Mouse (Mus musculus) heart, embryonic 16.5 days (tissue): Measurements from ENCODE around the gene Agmat. TPM values are rescaled to one million over a fixed set of nuclear protein-coding genes. Genes with fewer than 3 reads are reported as not detected.

Experiments
- ATAC-seq: fragments of 200-750 bp; cut with Nextera tagmentation; replicated peaks from 2 replicates; pipeline ENCODE4 v1.8.0; 2017; ENCODE audit warnings: moderate number of reproducible peaks; ENCODE audit not compliant: insufficient read depth, low FRiP score; ENCODE audit errors: extremely low read depth
- H3K27ac ChIP-seq: fragments of 300-500 bp; sonication (generic); 2 replicates; pipeline ENCODE4 v1.5.1; 2014; ENCODE audit warnings: mild to moderate bottlenecking, low read length, control low read depth, moderate library complexity
- H3K27me3 ChIP-seq: fragments of 300-500 bp; sonication (generic); 2 replicates; pipeline ENCODE4 v1.6.1; 2014; ENCODE audit warnings: low read length, mixed read lengths; ENCODE audit not compliant: control insufficient read depth, insufficient read depth
- H3K36me3 ChIP-seq: fragments of 300-500 bp; sonication (generic); 2 replicates; pipeline ENCODE4 v1.6.1; 2014; ENCODE audit not compliant: control insufficient read depth, insufficient read depth
- H3K4me1 ChIP-seq: fragments of 300-500 bp; sonication (generic); 2 replicates; pipeline ENCODE4 v1.6.1; 2014; ENCODE audit warnings: low read length, mixed read lengths; ENCODE audit not compliant: control insufficient read depth, insufficient read depth
- H3K4me2 ChIP-seq: fragments of 300-500 bp; sonication (generic); 2 replicates; pipeline ENCODE4 v1.6.1; 2014; ENCODE audit warnings: low read depth, mild to moderate bottlenecking, control low read depth, low read length
- H3K4me3 ChIP-seq: fragments of 300-500 bp; sonication (generic); 2 replicates; pipeline ENCODE4 v1.5.1; 2014; ENCODE audit warnings: mild to moderate bottlenecking, control low read depth, low read length
- H3K9ac ChIP-seq: fragments of 300-500 bp; sonication (generic); 2 replicates; pipeline ENCODE4 v1.6.1; 2014; ENCODE audit warnings: low read length, control low read depth
- H3K9me3 ChIP-seq: fragments of 300-500 bp; sonication (generic); replicated peaks from 2 replicates; pipeline ENCODE4 v1.6.1; 2016; ENCODE audit warnings: low read length; ENCODE audit not compliant: control insufficient read depth
- WGBS: fragments of 180-500 bp; shearing (Covaris S2); extraction: QIAGEN DNeasy Blood & Tissue Kit; methylation state at CpG from one replicate; pipeline ENCODE4 v1.1.7; 2014; 5-methylcytosine and 5-hydroxymethylcytosine counted together
- polyA plus RNA-seq: library from polyadenylated mRNA; unstranded; fragments of >200 nt; fragmentation: Nextera tagmentation; extraction: Ambion mirVana; gene quantifications from 2 replicates; pipeline ENCODE4 v1.2.1, GENCODE M21; 2015

Agmat gene
- polyA plus RNA-seq, 1 experiment from 2014 or later = 0.71 TPM

DNA sequence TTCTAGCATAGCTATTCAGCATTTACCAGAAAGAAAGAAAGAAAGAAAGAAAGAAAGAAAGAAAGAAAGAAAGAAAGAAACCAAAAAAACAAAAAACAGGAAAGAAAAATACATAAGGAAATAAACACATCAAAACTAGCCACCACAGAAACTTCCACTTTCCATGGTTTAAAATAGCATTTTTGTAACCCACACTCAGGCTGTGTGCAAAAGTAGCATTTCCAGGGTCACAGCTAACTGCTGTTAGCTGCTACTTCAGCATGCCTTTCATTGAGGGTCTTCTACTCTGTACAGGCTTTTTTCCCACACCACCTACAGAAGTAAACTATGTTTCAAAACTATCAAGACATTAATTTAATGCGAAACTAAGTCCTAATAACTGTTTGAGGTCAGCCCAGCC, 27.2 kb upstream of the Agmat start:
- H3K9me3 ChIP-seq = no peaks in the 10 kb centered on the region; the same call in 1 of the 2 replicates
- WGBS = 94% methylated on average over 1 of the region's 1 CpGs
- no peak overlapping the region for H3K9ac ChIP-seq
- H3K4me2 ChIP-seq = no peak overlapping the region
- H3K27ac ChIP-seq = no peak overlapping the region
- H3K27me3 ChIP-seq = no peaks in the 10 kb centered on the region
- H3K4me1 ChIP-seq = peaks cover 40% of the 10 kb centered on the region
- peaks cover 7% of the 10 kb centered on the region; the same call in 1 of the 2 replicates for H3K36me3 ChIP-seq
- ATAC-seq = no peak
- H3K4me3 ChIP-seq = no peak overlapping the region

DNA sequence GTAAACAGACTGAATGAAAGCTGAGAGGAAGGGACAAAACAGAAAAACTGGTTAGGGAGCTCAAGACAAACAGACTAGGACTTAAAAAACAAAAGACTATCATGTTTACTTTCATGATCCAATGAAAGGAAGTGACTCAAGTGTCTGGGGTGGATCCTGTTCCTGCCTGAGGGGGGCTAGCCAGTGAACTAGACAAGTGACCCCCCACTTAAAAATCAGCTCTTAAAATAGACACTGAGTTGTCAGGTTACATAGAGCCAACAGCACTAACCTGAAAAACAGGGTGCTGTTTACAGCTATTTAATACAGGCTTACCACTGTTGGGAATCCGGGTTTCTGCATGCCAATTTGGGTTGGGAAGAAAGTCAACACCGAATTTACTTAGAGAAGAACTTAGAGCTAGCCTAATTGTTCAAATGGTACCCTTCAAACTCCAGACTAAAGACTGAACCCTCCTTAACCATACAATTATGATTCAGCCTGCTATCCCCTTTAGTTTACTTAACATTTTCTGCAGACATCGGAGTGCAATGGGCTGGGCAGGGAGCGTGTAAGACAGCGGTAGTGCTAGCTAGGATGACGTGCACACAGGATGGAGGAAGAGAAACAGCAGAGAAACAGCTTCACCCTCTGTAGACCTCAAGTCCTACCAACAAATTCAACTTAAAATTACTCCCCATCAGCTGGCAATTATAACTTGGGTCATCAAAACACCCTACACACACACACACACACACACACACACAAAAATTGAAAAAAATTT, 25.5 kb upstream of the Agmat start:
- Histone ChIP-seq H3K9me3 (no peaks in the 10 kb centered on the region; the same call in 1 of the 2 replicates), H3K27me3 (no peaks in the 10 kb centered on the region), H3K4me3 (peak overlapping the region; percentile 99; the same call in 1 of the 2 replicates), H3K4me2 (peak overlapping the region; percentile 92), H3K27ac (peak overlapping the region; percentile 97), H3K4me1 (peaks cover 29% of the 10 kb centered on the region), H3K36me3 (peaks cover 7% of the 10 kb centered on the region; the same call in 1 of the 2 replicates), H3K9ac (no peak overlapping the region)
- WGBS = 57% methylated on average over 6 of the region's 6 CpGs
- no peak for ATAC-seq

DNA sequence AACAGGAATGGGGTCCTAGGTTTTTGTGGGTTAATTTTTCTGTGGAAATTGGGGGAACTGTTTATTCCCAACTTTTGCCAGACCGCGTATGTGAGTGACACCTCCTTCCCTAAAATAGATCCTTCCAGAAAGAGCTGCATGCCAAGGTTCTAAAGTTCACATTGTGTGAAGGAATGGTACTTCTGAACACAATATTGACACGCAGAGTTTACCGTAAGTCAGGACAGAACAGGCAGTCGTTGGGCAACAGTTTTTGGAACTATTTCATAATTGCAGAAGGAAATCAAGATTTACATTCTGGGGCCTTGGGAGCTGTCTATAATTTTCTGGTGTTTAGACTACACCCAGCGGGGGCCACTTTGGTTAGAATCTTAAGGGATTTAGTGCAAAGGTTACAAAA, 24.5 kb upstream of the Agmat start:
- WGBS = 35% methylated on average over 6 of the region's 6 CpGs
- peaks cover 26% of the 10 kb centered on the region for H3K4me1 ChIP-seq
- peak overlapping the region; percentile 92 for H3K4me2 ChIP-seq
- H3K27me3 ChIP-seq = no peaks in the 10 kb centered on the region
- no peaks in the 10 kb centered on the region; the same call in 1 of the 2 replicates for H3K9me3 ChIP-seq
- peaks cover 7% of the 10 kb centered on the region; the same call in 1 of the 2 replicates for H3K36me3 ChIP-seq
- peak overlapping the region; percentile 99 for H3K9ac ChIP-seq
- H3K4me3 ChIP-seq = peak overlapping the region; percentile 99
- no peak for ATAC-seq
- peak overlapping the region; percentile 97 for H3K27ac ChIP-seq

DNA sequence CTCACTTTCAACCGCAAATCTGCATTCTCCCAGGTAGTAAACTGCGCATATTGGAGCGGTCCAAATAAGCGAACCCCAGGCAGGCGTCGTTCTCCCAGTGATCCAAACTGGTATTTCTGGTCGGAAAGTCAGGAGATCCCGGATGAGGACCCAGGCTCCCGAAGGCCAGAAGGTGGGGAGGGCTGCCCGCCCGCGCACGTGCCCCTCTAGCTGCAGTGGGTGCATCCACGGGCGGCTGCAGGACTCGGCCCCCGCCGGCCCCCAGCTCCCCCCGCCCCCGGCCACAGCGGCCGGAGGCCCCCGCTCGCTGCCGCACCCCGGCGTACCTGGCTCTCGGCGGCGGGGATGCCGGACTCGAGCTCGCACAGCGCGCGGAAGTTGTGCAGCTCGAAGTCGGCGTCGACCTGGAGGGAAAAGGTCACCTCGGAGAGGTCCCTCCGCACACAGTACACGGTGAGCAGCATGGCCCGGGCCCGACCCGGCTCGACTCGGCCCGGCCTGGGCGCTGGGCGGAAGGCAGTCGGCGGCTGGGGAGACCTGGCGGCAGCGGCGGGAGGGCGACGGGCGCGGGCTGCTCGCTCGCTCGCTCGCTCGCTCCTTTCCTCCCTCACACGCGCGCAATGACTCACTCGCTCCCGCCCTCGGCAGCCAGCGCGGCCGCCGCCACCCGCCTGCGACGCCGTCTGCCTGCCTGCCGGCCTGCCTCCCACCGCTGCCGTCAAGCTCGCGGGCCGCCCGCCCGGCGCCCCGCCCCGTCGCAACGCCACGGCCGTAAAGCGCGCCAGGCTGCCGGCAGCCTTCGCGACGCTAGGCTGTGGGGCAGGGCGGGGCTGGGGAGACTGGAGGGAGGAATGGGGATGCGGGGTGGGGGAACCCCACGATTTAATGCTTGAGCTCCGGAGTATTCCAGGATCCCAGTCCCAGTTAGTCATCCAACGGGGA, 23.5 kb upstream of the Agmat start, which contains the start of gene Ddi2:
TSS of gene Ddi2 (minus strand) at position 689 of the 942 bp plus-strand sequence.
- under 1% methylated on average over 105 of the region's 105 CpGs for WGBS
- H3K4me2 ChIP-seq = peak within 1 kb of the TSS; percentile 92

GRCm38 (mm10) chr4:141723673-141724068, 22.8 kb upstream of the Agmat start:
- no peak for ATAC-seq
- H3K27me3 ChIP-seq = no peaks in the 10 kb centered on the region
- WGBS = 10% methylated on average over 13 of the region's 13 CpGs

More for the DNA sequence above, 23.5 kb upstream of the Agmat start, which contains the start of gene Ddi2:
- peak within 1 kb of the TSS; percentile 99 for H3K4me3 ChIP-seq
- no peaks in the 10 kb centered on the region for H3K27me3 ChIP-seq
- peak within 1 kb of the TSS; percentile 97 for H3K27ac ChIP-seq
- H3K9me3 ChIP-seq = no peaks in the 10 kb centered on the region; the same call in 1 of the 2 replicates
- H3K9ac ChIP-seq = peak within 1 kb of the TSS; percentile 99
- H3K4me1 ChIP-seq = peaks cover 26% of the 10 kb centered on the region
- peak; percentile 88 for ATAC-seq
- H3K36me3 ChIP-seq = peaks cover 5% of the 10 kb centered on the region; the same call in 1 of the 2 replicates

GRCm38 (mm10) chr4:141724594-141724993, 21.9 kb upstream of the Agmat start:
- WGBS = 62% methylated on average over 11 of the region's 11 CpGs
- H3K4me2 ChIP-seq = no peak overlapping the region
- no peak overlapping the region for H3K9ac ChIP-seq

More at GRCm38 (mm10) chr4:141723673-141724068, 22.8 kb upstream of the Agmat start:
- H3K4me2 ChIP-seq = peak overlapping the region; percentile 92
- H3K4me1 ChIP-seq = peaks cover 26% of the 10 kb centered on the region
- H3K36me3 ChIP-seq = peaks cover 5% of the 10 kb centered on the region; the same call in 1 of the 2 replicates
- peak overlapping the region; percentile 99 for H3K4me3 ChIP-seq
- H3K9ac ChIP-seq = peak overlapping the region; percentile 99
- H3K27ac ChIP-seq = peak overlapping the region; percentile 97
- H3K9me3 ChIP-seq = no peaks in the 10 kb centered on the region; the same call in 1 of the 2 replicates

DNA sequence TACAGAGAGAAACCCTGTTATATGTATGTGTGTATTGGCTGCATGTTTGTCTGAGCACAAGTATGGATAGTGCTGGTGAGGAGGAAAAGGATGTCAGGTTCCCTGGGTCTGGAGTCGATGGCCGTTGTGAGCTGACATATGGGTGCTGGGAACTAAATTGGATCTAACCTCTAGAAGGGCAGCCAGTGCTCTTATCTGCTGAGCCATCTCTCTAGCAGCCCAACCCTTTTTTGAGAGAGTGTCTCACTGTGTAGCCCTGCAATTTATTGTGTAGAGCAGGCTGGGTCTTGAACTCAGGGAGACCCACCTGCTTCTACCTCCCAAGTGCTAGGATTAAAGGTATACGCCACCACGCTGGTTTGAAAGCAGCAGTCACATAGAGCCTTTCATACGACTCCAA, 21.2 kb upstream of the Agmat start:
- no peaks in the 10 kb centered on the region for H3K9me3 ChIP-seq
- H3K4me1 ChIP-seq = peaks cover 23% of the 10 kb centered on the region
- no peak overlapping the region for H3K27ac ChIP-seq
- H3K4me3 ChIP-seq = no peak overlapping the region
- peaks cover 2% of the 10 kb centered on the region; the same call in 1 of the 2 replicates for H3K36me3 ChIP-seq
- ATAC-seq = no peak
- 75% methylated on average over 5 of the region's 5 CpGs for WGBS
- no peaks in the 10 kb centered on the region for H3K27me3 ChIP-seq
- H3K9ac ChIP-seq = no peak overlapping the region
- no peak overlapping the region for H3K4me2 ChIP-seq

More at GRCm38 (mm10) chr4:141724594-141724993, 21.9 kb upstream of the Agmat start:
- peaks cover 26% of the 10 kb centered on the region for H3K4me1 ChIP-seq
- ATAC-seq = no peak
- no peaks in the 10 kb centered on the region; the same call in 1 of the 2 replicates for H3K9me3 ChIP-seq
- peaks cover 5% of the 10 kb centered on the region; the same call in 1 of the 2 replicates for H3K36me3 ChIP-seq
- no peak overlapping the region for H3K27ac ChIP-seq
- no peak overlapping the region for H3K4me3 ChIP-seq
- no peaks in the 10 kb centered on the region for H3K27me3 ChIP-seq

DNA sequence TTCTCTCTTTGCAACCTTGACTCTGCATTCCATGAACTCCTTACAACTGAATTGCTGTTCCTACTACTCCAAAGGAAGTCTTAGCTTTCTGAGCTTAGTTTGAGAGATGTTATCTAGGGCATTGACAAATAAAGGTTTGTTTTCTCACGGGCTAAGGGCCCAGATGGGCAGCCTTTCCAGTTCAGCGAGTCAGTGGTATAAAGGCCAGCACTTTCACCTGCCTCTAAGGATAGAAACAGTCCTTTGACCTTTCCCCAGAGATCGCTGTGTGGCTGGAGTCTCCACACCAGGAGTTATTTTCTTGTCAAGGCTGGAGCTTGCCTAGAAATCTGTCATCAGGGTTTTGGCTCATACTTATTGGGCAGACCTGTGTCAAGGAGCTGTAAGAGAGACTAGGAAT, 20.7 kb upstream of the Agmat start:
- Histone ChIP-seq H3K36me3 (no peaks in the 10 kb centered on the region), H3K9me3 (no peaks in the 10 kb centered on the region), H3K27me3 (no peaks in the 10 kb centered on the region), H3K4me3 (no peak overlapping the region), H3K4me1 (peaks cover 20% of the 10 kb centered on the region), H3K4me2 (no peak overlapping the region), H3K9ac (no peak overlapping the region), H3K27ac (no peak overlapping the region)
- no peak for ATAC-seq
- 50% methylated on average over 3 of the region's 3 CpGs for WGBS
